Mouse (Mus musculus) testis, postnatal 14 days (tissue): ENCODE measurements around the gene Gtf2a2.

Source experiments
- DNase-seq: peaks from one replicate; pipeline ENCODE4 v3.0.0; 2021; ENCODE audit warnings: low spot score

Gene Gtf2a2

GRCm38 (mm10) chr9:70012408-70012901 is at the start of gene Gtf2a2:
Gtf2a2 (plus strand) TSS chr9:70012550.
- DNase-seq = peak; percentile 94

- no peak for DNase-seq
Measured at GRCm38 (mm10) chr9:69964370-69964769, 48.0 kb upstream of the Gtf2a2 start.

- no peak for DNase-seq
Measured at GRCm38 (mm10) chr9:69985526-69985925, 26.8 kb upstream of the Gtf2a2 start.

GRCm38 (mm10) chr9:69986063-69986462 is 26.3 kb upstream of the Gtf2a2 start:
- no peak for DNase-seq

- DNase-seq = no peak
Measured at GRCm38 (mm10) chr9:69986571-69986970, 25.8 kb upstream of the Gtf2a2 start.

- DNase-seq = no peak
Measured at GRCm38 (mm10) chr9:69987579-69987978, 24.8 kb upstream of the Gtf2a2 start.

- no peak for DNase-seq
Measured at GRCm38 (mm10) chr9:69988706-69989302, 23.5 kb upstream of the Gtf2a2 start.

GRCm38 (mm10) chr9:69989303-69990121 is 22.8 kb upstream of the Gtf2a2 start, which contains the start of gene Bnip2:
Bnip2 (plus strand) TSS chr9:69989466.
- peak; percentile 96 for DNase-seq

GRCm38 (mm10) chr9:69990346-69990745 is 22.0 kb upstream of the Gtf2a2 start:
- no peak for DNase-seq

- no peak for DNase-seq
Measured at GRCm38 (mm10) chr9:69992841-69993277, 19.5 kb upstream of the Gtf2a2 start.

- DNase-seq = no peak
Measured at GRCm38 (mm10) chr9:69993479-69993878, 18.9 kb upstream of the Gtf2a2 start.

- DNase-seq = no peak
Measured at GRCm38 (mm10) chr9:69994547-69994946, 17.8 kb upstream of the Gtf2a2 start.

- DNase-seq = no peak
Measured at GRCm38 (mm10) chr9:69999318-69999717, 13.0 kb upstream of the Gtf2a2 start.

GRCm38 (mm10) chr9:70003516-70003915 is 8.8 kb upstream of the Gtf2a2 start:
- DNase-seq = no peak

- DNase-seq = no peak
Measured at GRCm38 (mm10) chr9:70006984-70007383, 5.4 kb upstream of the Gtf2a2 start.

GRCm38 (mm10) chr9:70007506-70008248 is 4.7 kb upstream of the Gtf2a2 start:
- DNase-seq = no peak

- peak; percentile 69 for DNase-seq
Measured at GRCm38 (mm10) chr9:70009754-70010304, 2.5 kb upstream of the Gtf2a2 start.

- DNase-seq = no peak
Measured at GRCm38 (mm10) chr9:70010781-70011473, 1.4 kb upstream of the Gtf2a2 start.

- no peak for DNase-seq
Measured at GRCm38 (mm10) chr9:70011537-70012407, 578 bp upstream of the Gtf2a2 start.

GRCm38 (mm10) chr9:70015632-70016031 is 3.3 kb downstream of the Gtf2a2 start:
- DNase-seq = no peak

- no peak for DNase-seq
Measured at GRCm38 (mm10) chr9:70018879-70019278, 6.5 kb downstream of the Gtf2a2 start.
